Comparison of ENCODE assay signal across 28 mouse cellular contexts in the genomic region with DNA sequence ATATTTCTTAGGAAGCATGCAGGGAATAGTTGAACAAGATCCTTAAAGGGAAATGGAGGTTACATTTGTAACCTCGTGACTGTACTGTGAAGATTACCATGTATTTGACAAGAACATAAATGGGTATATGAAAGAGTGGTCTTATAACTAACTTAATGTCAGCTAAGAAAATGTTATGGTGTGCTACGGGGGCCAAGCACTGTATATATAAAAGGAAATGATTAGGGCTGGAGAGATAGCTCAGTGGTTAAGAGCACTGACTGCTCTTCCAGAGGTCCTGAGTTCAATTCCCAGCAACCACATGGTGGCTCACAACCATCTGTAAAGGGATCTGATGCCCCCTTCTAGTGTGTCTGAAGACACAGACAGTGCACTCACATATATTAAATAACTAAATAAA. TPM values are rescaled to one million over a fixed set of nuclear protein-coding genes. Genes with fewer than 3 reads are reported as not detected.
DNase-seq lines count a peak whose midpoint lies in the region; ATAC-seq and TF ChIP-seq lines count a peak whose summit lies in the region.
"Had no signal": no experiment of that assay in that cellular context is flagged by ENCODE, and none has a peak within 500 bp of the region (broad histone marks: within the 10 kb centered on the region; RNA-seq: fewer than 3 reads in every experiment).

No protein-coding gene starts in this region.

- WGBS in heart, embryonic 10.5 days = 69% methylated on average over 2 of the region's 2 CpGs
- WGBS in heart, embryonic 13.5 days = 51% methylated on average over 2 of the region's 2 CpGs
- WGBS in heart, embryonic 16.5 days = 48% methylated on average over 2 of the region's 2 CpGs
- WGBS in heart, adult 2 months = 56% methylated on average over 2 of the region's 2 CpGs
- 61% methylated on average over 2 of the region's 2 CpGs for WGBS in stomach, embryonic 14.5 days
- WGBS in stomach, postnatal 0 days = 67% methylated on average over 2 of the region's 2 CpGs

- TF ChIP-seq CTCF in heart, adult 2 months (IDR thresholded peaks at IDR 0.05) = no peak
- TF ChIP-seq CTCF in stomach, postnatal 0 days (IDR thresholded peaks at IDR 0.05; ENCODE audit: low read depth) = no peak

- no peak overlapping the region for H3K4me3 ChIP-seq in heart, embryonic 10.5 days
- no peak overlapping the region for H3K4me3 ChIP-seq in heart, embryonic 13.5 days
- no peak overlapping the region for H3K4me3 ChIP-seq in heart, embryonic 16.5 days (ENCODE audit: low read length)
- H3K4me3 ChIP-seq in heart, adult 2 months = no peak overlapping the region
- no peak overlapping the region for H3K4me3 ChIP-seq in stomach, embryonic 14.5 days (ENCODE audit: low read depth, low read length)
- H3K4me3 ChIP-seq in stomach, postnatal 0 days (ENCODE audit: low read depth, low read length) = no peak overlapping the region
- H3K4me3 ChIP-seq: embryonic facial prominence, embryonic 12.5 days; embryonic facial prominence, embryonic 15.5 days; gastrocnemius, adult 2 months; hindbrain, embryonic 10.5 days; hindbrain, embryonic 13.5 days had no signal

- TF ChIP-seq EP300 in heart, adult 2 months (IDR thresholded peaks at IDR 0.05; ENCODE audit: insufficient read depth, low read depth, low read length) = no peak
- no peak for TF ChIP-seq EP300 in stomach, postnatal 0 days (optimal IDR thresholded peaks at IDR 0.05)

- peak overlapping the region; percentile 58 for H3K4me2 ChIP-seq in heart, embryonic 13.5 days
- no peak overlapping the region for H3K4me2 ChIP-seq in heart, embryonic 16.5 days (ENCODE audit: low read depth, low read length)
- no peak overlapping the region for H3K4me2 ChIP-seq in stomach, embryonic 14.5 days (replicated peaks; ENCODE audit: low read depth, low read length)
- H3K4me2 ChIP-seq in stomach, postnatal 0 days (replicated peaks; ENCODE audit: low read depth) = no peak overlapping the region
- H3K4me2 ChIP-seq: embryonic facial prominence, embryonic 12.5 days; embryonic facial prominence, embryonic 15.5 days; hindbrain, embryonic 13.5 days had no signal

- no peaks in the 10 kb centered on the region for H3K27me3 ChIP-seq in heart, embryonic 10.5 days (ENCODE audit: insufficient read depth, poor library complexity, severe bottlenecking)
- H3K27me3 ChIP-seq in heart, embryonic 13.5 days (replicated peaks) = no peaks in the 10 kb centered on the region
- no peaks in the 10 kb centered on the region for H3K27me3 ChIP-seq in heart, embryonic 16.5 days (ENCODE audit: control insufficient read depth, insufficient read depth, low read length)
- no peaks in the 10 kb centered on the region for H3K27me3 ChIP-seq in heart, adult 2 months (ENCODE audit: control insufficient read depth, insufficient read depth, low read length)
- H3K27me3 ChIP-seq in stomach, embryonic 14.5 days (ENCODE audit: control insufficient read depth, insufficient read depth, low read length) = no peaks in the 10 kb centered on the region
- H3K27me3 ChIP-seq in stomach, postnatal 0 days (ENCODE audit: control insufficient read depth, insufficient read depth, low read length) = no peaks in the 10 kb centered on the region
- H3K27me3 ChIP-seq: CH12.LX; embryonic facial prominence, embryonic 12.5 days; embryonic facial prominence, embryonic 15.5 days; hindbrain, embryonic 13.5 days had no signal

- H3K79me2 ChIP-seq in heart, adult 2 months (replicated peaks; ENCODE audit: control insufficient read depth, insufficient read depth, low read length) = no peaks in the 10 kb centered on the region

- intact Hi-C loops in heart, postnatal 25 days (cut with DNase I) = no loop called here
- intact Hi-C loops in heart, adult 2 months (cut with DNase I) = no loop called here

- no peaks in the 10 kb centered on the region for H3K9me3 ChIP-seq in heart, embryonic 10.5 days
- H3K9me3 ChIP-seq in heart, embryonic 13.5 days = no peaks in the 10 kb centered on the region
- H3K9me3 ChIP-seq in heart, embryonic 16.5 days (replicated peaks; ENCODE audit: control insufficient read depth, low read length) = no peaks in the 10 kb centered on the region
- H3K9me3 ChIP-seq in stomach, embryonic 14.5 days (ENCODE audit: control insufficient read depth, low read depth, low read length) = no peaks in the 10 kb centered on the region
- H3K9me3 ChIP-seq in stomach, postnatal 0 days (ENCODE audit: control insufficient read depth, low read length) = no peaks in the 10 kb centered on the region
- H3K9me3 ChIP-seq: embryonic facial prominence, embryonic 12.5 days; embryonic facial prominence, embryonic 15.5 days; G1E; hindbrain, embryonic 10.5 days; hindbrain, embryonic 13.5 days had no signal

- H3K9ac ChIP-seq in heart, embryonic 13.5 days = no peak overlapping the region
- no peak overlapping the region for H3K9ac ChIP-seq in heart, embryonic 16.5 days (ENCODE audit: low read length)
- no peak overlapping the region for H3K9ac ChIP-seq in heart, adult 2 months (ENCODE audit: low read depth, low read length)
- H3K9ac ChIP-seq in stomach, embryonic 14.5 days (replicated peaks; ENCODE audit: low read depth, low read length) = no peak overlapping the region
- no peak overlapping the region for H3K9ac ChIP-seq in stomach, postnatal 0 days (ENCODE audit: low read length)
- H3K9ac ChIP-seq: embryonic facial prominence, embryonic 12.5 days; embryonic facial prominence, embryonic 15.5 days; forebrain, postnatal 0 days had no signal

- H3K27ac ChIP-seq in heart, embryonic 10.5 days = peak overlapping the region; percentile 88
- H3K27ac ChIP-seq in heart, embryonic 13.5 days (replicated peaks) = peak overlapping the region; percentile 94
- peak overlapping the region; percentile 95; the same call in 1 of the 2 replicates for H3K27ac ChIP-seq in heart, embryonic 16.5 days (ENCODE audit: low read length)
- no peak overlapping the region for H3K27ac ChIP-seq in heart, adult 2 months
- H3K27ac ChIP-seq in stomach, embryonic 14.5 days (ENCODE audit: low read length) = peak overlapping the region; percentile 66; the same call in 1 of the 2 replicates
- no peak overlapping the region for H3K27ac ChIP-seq in stomach, postnatal 0 days (replicated peaks)
- H3K27ac ChIP-seq: embryonic facial prominence, embryonic 12.5 days; embryonic facial prominence, embryonic 15.5 days; gastrocnemius, adult 2 months; hindbrain, embryonic 13.5 days had no signal

- peaks cover 44% of the 10 kb centered on the region for H3K4me1 ChIP-seq in heart, embryonic 10.5 days
- H3K4me1 ChIP-seq in heart, embryonic 13.5 days = peaks cover 37% of the 10 kb centered on the region
- peaks cover 29% of the 10 kb centered on the region for H3K4me1 ChIP-seq in heart, embryonic 16.5 days (ENCODE audit: control insufficient read depth, insufficient read depth, low read length)
- peaks cover 6% of the 10 kb centered on the region for H3K4me1 ChIP-seq in heart, adult 2 months (ENCODE audit: control insufficient read depth, insufficient read depth, low read length)
- H3K4me1 ChIP-seq in stomach, embryonic 14.5 days (ENCODE audit: control insufficient read depth, insufficient read depth, low read length) = peaks cover 23% of the 10 kb centered on the region
- 0 out of 2 replicates have a peak, but pooled peaks cover 3% of the 10 kb centered on the region for H3K4me1 ChIP-seq in stomach, postnatal 0 days (replicated peaks; ENCODE audit: control insufficient read depth, insufficient read depth)
- H3K4me1 ChIP-seq: embryonic facial prominence, embryonic 12.5 days; embryonic facial prominence, embryonic 15.5 days had no signal

- no peak for TF ChIP-seq POLR2A in heart, adult 2 months (IDR thresholded peaks at IDR 0.05; ENCODE audit: insufficient read depth, low read depth, low read length)

- ATAC-seq in heart, embryonic 13.5 days (ENCODE audit: extremely low read depth, insufficient number of reproducible peaks, low FRiP score, low TSS enrichment) = no peak
- no peak; the same call in 1 of the 2 replicates for ATAC-seq in heart, embryonic 16.5 days (replicated peaks; ENCODE audit: extremely low read depth, insufficient read depth, low FRiP score)
- ATAC-seq in stomach, embryonic 14.5 days (ENCODE audit: insufficient number of reproducible peaks, insufficient read depth, low FRiP score, low read depth) = no peak
- no peak for ATAC-seq in stomach, postnatal 0 days (ENCODE audit: low FRiP score, low TSS enrichment)
- ATAC-seq: forebrain, embryonic 14.5 days; forebrain, postnatal 0 days; hindbrain, embryonic 16.5 days; intestine, postnatal 0 days had no signal

- DNase-seq in heart, embryonic 10.5 days (ENCODE audit: low spot score) = peak; percentile 6
- DNase-seq in heart, postnatal 4 days = no peak
- DNase-seq in heart, postnatal 25 days (ENCODE audit: low spot score) = no peak
- no peak for DNase-seq in heart, adult 2 months
- no peak for DNase-seq in stomach, postnatal 0 days (ENCODE audit: low spot score)
- DNase-seq: adrenal gland, adult 2 months; adrenal gland, postnatal 14 days; B cell, adult 2 months; cerebellum, adult 11 months; cerebellum, adult 2 months; cerebellum, adult 9-11 months; cerebellum, postnatal 25 days; forebrain, postnatal 0 days; gastrocnemius, adult 2 months; gastrocnemius, postnatal 25 days; kidney, adult 2 months had no signal

- no peaks in the 10 kb centered on the region for H3K36me3 ChIP-seq in heart, embryonic 10.5 days
- H3K36me3 ChIP-seq in heart, embryonic 13.5 days = no peaks in the 10 kb centered on the region
- H3K36me3 ChIP-seq in heart, embryonic 16.5 days (ENCODE audit: control insufficient read depth, insufficient read depth) = no peaks in the 10 kb centered on the region
- peaks cover 2% of the 10 kb centered on the region; the same call in 1 of the 2 replicates for H3K36me3 ChIP-seq in heart, adult 2 months (ENCODE audit: control insufficient read depth, insufficient read depth, low read length)
- H3K36me3 ChIP-seq in stomach, embryonic 14.5 days (ENCODE audit: control insufficient read depth, insufficient read depth, low read length) = no peaks in the 10 kb centered on the region
- H3K36me3 ChIP-seq in stomach, postnatal 0 days (ENCODE audit: control insufficient read depth, insufficient read depth, low read length) = no peaks in the 10 kb centered on the region
- H3K36me3 ChIP-seq: embryonic facial prominence, embryonic 12.5 days; embryonic facial prominence, embryonic 15.5 days; G1E; hindbrain, embryonic 10.5 days; hindbrain, embryonic 13.5 days had no signal

RNA-seq across cellular contexts. Expression of a gene that starts 20.1 kb away (rescaled TPM):
- polyA plus RNA-seq in heart, embryonic 10.5 days (2016; fragmentation: Nextera tagmentation; extraction: Ambion mirVana) = 18.4 and 21.9 TPM in 2 replicates
- 10 to 100 TPM; 44.6 to 50.3 TPM for total RNA-seq in heart, postnatal 4 days (2021)
- 12.4 and 13.3 TPM in 2 replicates for polyA plus RNA-seq in heart, embryonic 13.5 days (2015; fragmentation: Nextera tagmentation; extraction: Ambion mirVana)
- 10 to 100 TPM; 39.7 to 52.2 TPM for total RNA-seq in heart, postnatal 25 days (2021)
- polyA plus RNA-seq in heart, embryonic 16.5 days (2015; fragmentation: Nextera tagmentation; extraction: Ambion mirVana) = 11.8 and 14.4 TPM in 2 replicates
- total RNA-seq in heart, adult 2 months (2021) = 10 to 100 TPM; 43.9 to 49.0 TPM
- 19.1 and 27.5 TPM in 2 replicates for polyA plus RNA-seq in heart, adult 2 months (2012; rRNA removed)
- 27.2 and 28.7 TPM in 2 replicates for polyA plus RNA-seq in stomach, embryonic 14.5 days (2014; fragmentation: Nextera tagmentation; extraction: Ambion mirVana)
- polyA plus RNA-seq in stomach, postnatal 0 days (2015; fragmentation: Nextera tagmentation; extraction: Ambion mirVana) = 5.4 and 5.6 TPM in 2 replicates

Comparison
In these comparisons a context has a peak if more than half of its experiments do, and no peak if none do; other contexts are left out.
1. H3K27ac ChIP-seq: peak in heart, embryonic 10.5 days (single experiment), heart, embryonic 13.5 days (single experiment), heart, embryonic 16.5 days (single experiment) and stomach, embryonic 14.5 days (single experiment); none in heart, adult 2 months (single experiment) and stomach, postnatal 0 days (single experiment).